Mouse (Mus musculus) heart, adult 2 months (tissue): ENCODE data around the gene Dcaf6.

ENCODE experiments used
- CTCF ChIP-seq: fragments of 200-600 bp; IDR thresholded peaks from 2 replicates; pipeline ENCODE4 v1.8.1; 2022; ENCODE audit warnings: antibody characterized with exemption, mild to moderate bottlenecking, moderate library complexity
- POLR2A ChIP-seq: fragments of 200-500 bp; IDR thresholded peaks from 2 replicates; pipeline ENCODE4 v1.6.1; 2011; ENCODE audit warnings: mild to moderate bottlenecking, low read depth, low read length, control low read depth; ENCODE audit not compliant: insufficient read depth

DNA sequence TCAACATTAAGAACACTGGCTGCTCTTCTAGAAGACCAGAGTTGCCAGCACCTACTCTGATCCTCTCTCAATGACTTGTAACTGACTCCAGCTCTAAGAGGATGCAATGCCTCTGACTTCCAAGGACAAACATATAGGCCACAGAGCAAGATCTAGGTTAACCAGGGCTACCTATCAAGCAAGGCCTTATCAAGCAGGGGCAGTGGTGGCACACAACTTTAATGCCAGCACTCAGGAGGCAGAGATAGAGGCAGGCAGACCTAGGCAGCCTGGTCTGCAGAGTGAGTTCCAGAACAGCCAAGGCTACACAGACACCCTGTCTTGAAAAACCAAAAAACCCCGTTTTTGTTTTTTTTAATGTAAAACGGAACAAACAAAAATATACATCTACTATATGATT is 34.0 kb downstream of the Dcaf6 start:
- TF ChIP-seq CTCF, result no peak
- TF ChIP-seq POLR2A, result no peak
